Mouse (Mus musculus) lung, embryonic 14.5 days (tissue): ENCODE measurements around the gene Pdcd4. TPM values are rescaled to one million over a fixed set of nuclear protein-coding genes. Genes with fewer than 3 reads are reported as not detected.
"Not testable (repeated sequence)": the region's sequence is repeated elsewhere in the genome, so short reads cannot be mapped to it uniquely, and the experiment has no call there.

Experiments used
- ATAC-seq: fragments of 200-750 bp; cut with Nextera tagmentation; 2 replicates; pipeline ENCODE4 v1.8.0; 2017; ENCODE audit warnings: mild to moderate bottlenecking, moderate TSS enrichment, moderate library complexity; ENCODE audit not compliant: insufficient read depth
- DNase-seq: peaks from one replicate; pipeline ENCODE4 v3.0.0-alpha.2; 2015
- H3K27ac ChIP-seq: fragments of 300-500 bp; sonication (generic); 2 replicates; pipeline ENCODE4 v1.5.1; 2014; ENCODE audit warnings: low read depth, mild to moderate bottlenecking, moderate library complexity
- H3K27me3 ChIP-seq: fragments of 300-500 bp; sonication (generic); 2 replicates; pipeline ENCODE4 v1.6.1; 2014; ENCODE audit warnings: low read length, control low read depth; ENCODE audit not compliant: insufficient read depth
- H3K36me3 ChIP-seq: fragments of 300-500 bp; sonication (generic); 2 replicates; pipeline ENCODE4 v1.6.1; 2014; ENCODE audit warnings: control low read depth; ENCODE audit not compliant: insufficient read depth
- H3K4me1 ChIP-seq: fragments of 300-500 bp; sonication (generic); 2 replicates; pipeline ENCODE4 v1.6.1; 2014; ENCODE audit warnings: antibody characterized with exemption, control low read depth; ENCODE audit not compliant: insufficient read depth
- H3K4me2 ChIP-seq: fragments of 300-500 bp; sonication (generic); 2 replicates; pipeline ENCODE4 v1.6.1; 2014; ENCODE audit warnings: mild to moderate bottlenecking
- H3K4me3 ChIP-seq: fragments of 300-500 bp; sonication (generic); 2 replicates; pipeline ENCODE4 v1.5.1; 2014; ENCODE audit warnings: low read depth, low read length
- H3K9ac ChIP-seq: fragments of 300-500 bp; sonication (generic); 2 replicates; pipeline ENCODE4 v1.6.1; 2014
- H3K9me3 ChIP-seq: fragments of 300-500 bp; sonication (generic); 2 replicates; pipeline ENCODE4 v1.6.1; 2016; ENCODE audit warnings: low read depth, low read length, control low read depth
- CTCF ChIP-seq: IDR thresholded peaks from 2 replicates; pipeline ENCODE4 v1.5.1; 2016; ENCODE audit warnings: antibody characterized with exemption, low read depth
- whole genome bisulfite sequencing: fragments of 180-500 bp; shearing (Covaris S2); extraction: QIAGEN DNeasy Blood & Tissue Kit; methylation state at CpG from one replicate; pipeline ENCODE4 v1.1.7; 2014; 5-methylcytosine and 5-hydroxymethylcytosine counted together
- polyA plus RNA-seq: library from polyadenylated mRNA; unstranded; fragments of >200 nt; fragmentation: Nextera tagmentation; extraction: Ambion mirVana; gene quantifications from 2 replicates; pipeline ENCODE4 v1.2.1, GENCODE M21; 2014

Gene Pdcd4
- polyA plus RNA-seq, 1 experiment from 2014 or later = 101 TPM

DNA sequence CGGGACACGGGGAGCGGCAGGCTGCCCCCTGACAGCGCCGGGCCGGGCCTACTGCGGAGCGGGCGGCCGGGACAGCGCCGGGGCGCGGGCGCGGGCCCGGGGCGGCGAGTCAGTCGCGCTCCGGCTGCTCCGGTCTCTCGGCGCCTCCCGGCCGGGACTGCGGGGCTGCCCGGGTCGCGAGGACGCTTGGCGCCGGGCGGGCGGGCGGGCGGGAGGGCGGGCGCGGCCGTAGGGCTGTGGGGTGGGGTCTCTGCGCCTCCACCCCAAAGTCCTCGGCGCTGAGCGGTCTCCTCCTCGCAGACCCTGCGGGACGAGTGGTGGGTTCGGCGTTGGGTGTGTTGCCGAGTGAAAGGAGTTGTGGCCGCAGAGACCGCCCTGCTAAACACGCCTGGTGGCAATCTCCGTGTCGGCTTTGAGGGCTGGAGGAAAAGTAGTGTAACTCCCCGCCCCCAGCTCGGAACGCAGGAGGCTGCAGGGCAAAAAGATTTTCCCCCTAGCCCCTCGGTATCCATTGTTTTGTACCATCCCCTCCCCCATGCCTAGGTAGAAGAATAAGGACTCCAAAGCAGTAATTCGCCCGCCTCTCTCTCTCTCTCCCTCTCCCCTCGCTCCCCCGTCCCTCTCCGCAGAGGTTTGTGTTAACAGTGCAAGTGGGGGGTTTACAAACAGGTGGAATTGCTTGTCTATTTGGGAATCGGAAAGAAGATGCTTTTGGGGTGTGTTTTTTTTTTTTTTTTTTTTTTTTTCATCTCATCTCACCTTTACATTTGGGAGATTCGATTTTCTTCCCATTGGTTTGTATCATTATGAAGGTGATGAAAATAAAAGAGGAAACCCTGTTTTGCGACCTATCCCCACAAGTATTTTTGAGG is 53.4 kb downstream of the Pdcd4 start:
- DNase-seq = peak; percentile 74
- Histone ChIP-seq H3K36me3 (no peaks in the 10 kb centered on the region), H3K9me3 (no peaks in the 10 kb centered on the region), H3K27me3 (no peaks in the 10 kb centered on the region), H3K27ac (peak overlapping the region; percentile 99), H3K4me1 (peaks cover 10% of the 10 kb centered on the region; the same call in 1 of the 2 replicates), H3K4me3 (peak overlapping the region; percentile 88), H3K4me2 (peak overlapping the region; percentile 75), H3K9ac (peak overlapping the region; percentile 95)
- no peak for TF ChIP-seq CTCF
- under 1% methylated on average over 52 of the region's 69 CpGs for WGBS
- peak; percentile 3 for ATAC-seq

DNA sequence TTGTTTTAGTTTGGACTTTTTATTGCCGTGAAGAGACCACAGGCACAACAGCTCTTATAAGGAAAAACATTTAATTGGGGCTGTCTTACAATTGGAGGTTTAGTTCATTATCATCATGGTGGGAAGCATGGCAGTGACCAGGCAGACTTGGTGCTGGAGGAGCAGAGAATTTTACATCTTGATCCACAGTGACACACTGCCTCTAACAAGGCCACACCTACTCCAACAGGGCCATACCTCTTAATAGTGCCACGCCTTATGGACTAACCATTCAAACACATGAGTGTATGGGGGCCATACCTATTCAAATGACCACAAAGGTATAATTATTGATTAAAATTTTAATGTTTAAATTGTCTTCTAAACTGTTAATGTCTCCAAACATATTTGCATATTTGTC is 65.5 kb downstream of the Pdcd4 start:
- H3K27ac ChIP-seq = no peak overlapping the region
- no peak for TF ChIP-seq CTCF
- ATAC-seq (no peak), DNase-seq (no peak)
- no peak overlapping the region for H3K9ac ChIP-seq
- no peaks in the 10 kb centered on the region for H3K27me3 ChIP-seq
- H3K9me3 ChIP-seq = no peaks in the 10 kb centered on the region
- H3K4me2 ChIP-seq = no peak overlapping the region
- no peaks in the 10 kb centered on the region for H3K4me1 ChIP-seq
- 91% methylated on average over 2 of the region's 2 CpGs for WGBS
- 0 out of 2 replicates have a peak, but pooled peaks cover 4% of the 10 kb centered on the region for H3K36me3 ChIP-seq
- H3K4me3 ChIP-seq = no peak overlapping the region

DNA sequence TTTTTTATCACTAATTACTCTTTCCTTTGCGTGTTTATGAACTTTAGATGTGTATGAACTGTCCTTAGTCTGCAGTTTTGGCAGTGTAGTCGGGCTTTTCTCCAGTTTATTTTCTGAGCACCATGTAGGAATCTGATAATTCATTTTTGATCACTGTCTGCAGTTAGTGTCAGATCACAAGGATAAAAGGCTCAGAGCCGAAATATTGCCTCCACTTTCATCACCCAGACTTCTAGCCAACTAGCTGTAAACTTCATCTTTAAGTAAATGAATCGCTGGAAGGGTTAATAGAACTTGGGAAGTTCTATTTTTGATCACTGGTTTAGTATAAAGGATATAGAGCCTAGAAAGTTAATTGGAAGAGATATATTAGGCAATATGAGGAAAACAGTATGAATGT is 70.5 kb downstream of the Pdcd4 start:
- Histone ChIP-seq H3K27me3 (no peaks in the 10 kb centered on the region), H3K36me3 (0 out of 2 replicates have a peak, but pooled peaks cover 4% of the 10 kb centered on the region), H3K4me3 (no peak overlapping the region), H3K9me3 (no peaks in the 10 kb centered on the region), H3K4me1 (no peaks in the 10 kb centered on the region), H3K9ac (no peak overlapping the region), H3K4me2 (no peak overlapping the region), H3K27ac (no peak overlapping the region)
- no peak for ATAC-seq
- no peak for DNase-seq
- WGBS = 79% methylated on average over 4 of the region's 4 CpGs
- TF ChIP-seq CTCF = no peak

DNA sequence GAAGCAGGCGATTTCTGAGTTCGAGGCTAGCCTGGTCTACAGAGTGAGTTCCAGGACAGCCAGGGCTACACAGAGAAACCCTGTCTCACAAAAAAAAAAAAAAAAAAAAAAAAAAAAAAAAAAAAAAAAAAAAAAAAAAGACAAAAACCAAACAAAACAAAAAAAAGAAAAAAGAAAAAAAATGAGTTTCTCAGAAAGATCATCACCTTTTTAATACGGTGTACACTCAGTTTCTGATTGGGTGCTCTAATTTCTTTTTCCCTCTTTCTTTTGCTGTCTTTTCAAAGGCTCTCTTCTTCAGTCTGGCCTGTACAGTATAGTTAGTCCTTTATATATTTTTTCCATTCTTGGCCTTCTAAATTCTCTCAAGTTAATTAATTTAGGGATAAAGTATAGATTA is 72.3 kb downstream of the Pdcd4 start:
- not testable (repeated sequence) for H3K27me3 ChIP-seq, H3K9me3 ChIP-seq, H3K36me3 ChIP-seq, H3K9ac ChIP-seq, DNase-seq, H3K27ac ChIP-seq, H3K4me2 ChIP-seq, ATAC-seq, H3K4me3 ChIP-seq, H3K4me1 ChIP-seq
- 88% methylated on average over 3 of the region's 3 CpGs for WGBS

DNA sequence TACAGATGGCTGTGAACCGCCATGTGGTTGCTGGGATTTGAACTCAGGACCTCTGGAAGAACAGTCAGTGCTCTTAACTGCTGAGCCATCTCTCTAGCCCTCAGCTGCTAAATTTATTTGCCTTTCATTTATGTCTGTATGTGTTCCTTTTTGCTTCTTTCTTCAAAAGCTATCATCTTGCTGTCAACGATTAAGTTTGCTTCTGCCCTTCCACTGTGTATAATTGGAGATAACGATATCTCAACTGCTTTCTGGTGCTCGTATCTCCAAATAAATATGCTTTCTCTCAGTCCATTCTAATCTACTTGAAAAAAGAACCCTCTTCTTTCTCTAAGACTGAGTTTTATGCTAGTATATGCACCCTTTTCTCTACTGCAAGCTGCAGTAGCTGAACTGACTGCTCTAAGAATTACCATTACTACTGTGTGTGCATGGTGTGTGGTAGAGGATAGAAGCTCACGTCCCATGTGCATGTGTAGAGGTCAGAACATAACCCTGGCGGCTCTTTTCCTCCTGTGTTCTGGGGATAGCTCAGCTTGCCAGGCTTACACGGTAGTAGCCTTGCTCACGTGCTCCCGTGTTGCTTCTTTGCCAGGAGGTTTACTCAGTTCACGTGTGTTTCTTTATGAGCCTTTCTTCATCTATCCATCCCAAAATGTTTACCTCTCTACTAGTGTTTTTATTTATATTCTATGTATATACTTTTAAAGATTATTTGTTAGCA is 73.0 kb downstream of the Pdcd4 start:
- TF ChIP-seq CTCF = no peak
- DNase-seq (no peak), ATAC-seq (no peak)
- Histone ChIP-seq H3K27me3 (no peaks in the 10 kb centered on the region), H3K27ac (no peak overlapping the region), H3K36me3 (0 out of 2 replicates have a peak, but pooled peaks cover 4% of the 10 kb centered on the region), H3K4me2 (no peak overlapping the region), H3K4me1 (no peaks in the 10 kb centered on the region), H3K4me3 (no peak overlapping the region), H3K9ac (no peak overlapping the region), H3K9me3 (no peaks in the 10 kb centered on the region)
- 74% methylated on average over 10 of the region's 10 CpGs for WGBS

DNA sequence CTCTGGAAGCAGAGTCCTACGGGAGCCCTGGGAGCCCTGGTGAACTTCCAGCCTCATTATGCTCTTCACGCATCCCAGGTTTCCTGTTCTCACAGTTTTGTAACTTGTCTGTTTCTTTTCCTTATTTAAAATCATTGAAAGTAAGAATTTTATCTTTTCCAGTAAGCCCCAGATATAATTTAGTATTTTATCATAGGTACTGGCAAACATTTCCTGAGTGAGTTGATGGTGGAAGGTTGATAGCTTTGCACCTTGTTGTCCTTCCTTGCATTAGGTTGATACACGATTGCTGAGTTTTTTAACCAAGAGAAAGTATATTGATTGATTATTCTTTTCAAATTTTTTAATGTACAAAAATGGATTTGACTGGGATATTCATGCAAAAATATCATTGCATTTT is 77.2 kb downstream of the Pdcd4 start:
- no peaks in the 10 kb centered on the region for H3K9me3 ChIP-seq
- DNase-seq (no peak), ATAC-seq (no peak)
- 85% methylated on average over 3 of the region's 3 CpGs for WGBS
- no peak overlapping the region for H3K4me3 ChIP-seq
- no peak overlapping the region for H3K9ac ChIP-seq
- H3K27me3 ChIP-seq = no peaks in the 10 kb centered on the region
- TF ChIP-seq CTCF = no peak
- H3K36me3 ChIP-seq = no peaks in the 10 kb centered on the region
- H3K27ac ChIP-seq = no peak overlapping the region
- no peaks in the 10 kb centered on the region for H3K4me1 ChIP-seq
- no peak overlapping the region for H3K4me2 ChIP-seq

GRCm38 (mm10) chr19:53971938-53972337 is 79.9 kb downstream of the Pdcd4 start:
- Histone ChIP-seq H3K4me1 (no peaks in the 10 kb centered on the region), H3K4me2 (no peak overlapping the region), H3K27me3 (no peaks in the 10 kb centered on the region), H3K9ac (no peak overlapping the region), H3K36me3 (no peaks in the 10 kb centered on the region), H3K27ac (no peak overlapping the region; the same call in 1 of the 2 replicates), H3K4me3 (no peak overlapping the region), H3K9me3 (no peaks in the 10 kb centered on the region)
- WGBS = 72% methylated on average over 7 of the region's 7 CpGs
- DNase-seq = peak; percentile 7
- TF ChIP-seq CTCF = no peak
- ATAC-seq = no peak
